Mouse (Mus musculus): ENCODE data around the gene Chat.
A peak's percentile ranks its signal among the peaks of the same experiment; 100 is the strongest.
"Not testable (repeated sequence)": the region's sequence is repeated elsewhere in the genome, so short reads cannot be mapped to it uniquely, and the experiment has no call there.

The Chat gene

DNA sequence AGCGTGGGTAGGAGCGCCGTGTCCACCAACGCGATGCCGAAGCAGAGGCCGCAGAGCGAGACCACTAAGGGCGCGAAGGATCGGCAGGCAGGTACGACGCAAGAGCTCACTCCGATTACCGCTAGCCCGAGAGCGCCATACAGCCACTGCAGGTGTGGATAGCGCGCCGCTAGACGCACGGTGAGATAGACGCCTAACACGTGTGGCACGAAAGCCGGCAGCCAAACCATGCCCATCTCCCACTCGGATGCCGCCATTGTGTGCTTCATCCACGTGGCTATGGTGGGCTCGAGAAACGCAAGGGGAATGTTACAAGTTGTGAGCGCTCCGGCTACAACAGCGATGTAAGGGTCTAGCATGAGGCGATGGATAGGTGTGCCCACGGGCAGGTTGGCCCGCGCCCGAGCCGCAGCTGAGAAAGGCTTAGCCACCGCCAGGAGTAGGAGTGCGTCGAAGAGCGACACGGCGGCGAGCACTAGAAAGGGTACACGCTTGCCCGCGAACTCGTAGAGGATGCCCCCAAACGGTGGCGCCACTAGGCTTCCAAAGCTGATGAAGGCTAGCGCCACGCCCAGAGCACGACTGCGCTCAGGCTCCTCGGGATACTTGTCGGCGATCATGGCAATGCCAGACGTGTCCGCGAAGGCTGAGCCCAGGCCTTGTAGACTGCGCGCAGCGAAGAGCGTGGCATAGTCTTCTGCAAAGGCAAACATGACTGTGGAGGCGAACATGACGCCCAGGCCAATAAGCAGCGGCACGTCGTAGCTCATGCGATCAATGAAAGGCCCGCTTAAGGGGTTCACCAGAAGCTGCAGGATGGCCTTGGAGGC lies 2.4 kb downstream of the Chat start:
- ATAC-seq (ENCODE audit: low TSS enrichment), result no peak

DNA sequence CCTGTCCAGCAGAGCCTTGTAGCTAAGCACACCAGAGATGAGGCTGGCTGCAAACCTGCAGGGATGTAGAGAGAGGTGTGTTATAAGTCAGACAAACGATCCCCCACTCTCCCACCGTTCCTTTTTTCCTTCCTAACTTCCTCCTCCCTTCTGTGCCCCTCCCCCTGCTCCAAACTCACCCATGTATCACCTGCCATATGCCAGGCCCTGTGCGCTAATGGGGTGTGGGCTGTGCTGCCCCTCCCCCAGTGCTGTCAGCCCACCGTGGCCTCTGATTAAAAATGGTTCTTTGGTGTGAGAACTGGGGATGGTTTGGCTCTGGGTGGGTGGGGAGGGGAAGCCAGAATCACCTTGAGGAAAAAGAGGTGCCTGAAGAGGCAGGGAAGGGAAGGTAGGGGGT lies 13.2 kb downstream of the Chat start:
- ATAC-seq (ENCODE audit: low TSS enrichment), result no peak

DNA sequence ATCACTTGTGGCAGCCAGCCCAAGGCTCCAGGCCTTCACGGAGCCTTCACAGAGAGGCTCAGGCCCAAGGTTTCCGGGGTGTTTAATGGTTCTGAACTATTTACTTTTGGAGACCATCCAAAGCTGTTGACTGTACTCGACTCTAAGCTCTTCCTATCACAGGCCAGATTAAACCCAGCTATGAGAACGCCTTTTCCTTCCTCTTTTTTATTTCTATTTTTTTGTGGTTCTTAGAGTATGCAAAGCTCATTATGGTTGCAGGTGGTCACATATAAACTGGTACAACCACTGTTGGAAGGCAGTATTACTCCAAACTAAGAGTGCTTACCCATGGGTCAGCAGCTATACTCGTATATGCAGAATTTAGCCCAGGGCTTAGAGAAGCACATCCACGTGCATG lies 18.8 kb downstream of the Chat start:
- ATAC-seq (ENCODE audit: low TSS enrichment), result no peak

DNA sequence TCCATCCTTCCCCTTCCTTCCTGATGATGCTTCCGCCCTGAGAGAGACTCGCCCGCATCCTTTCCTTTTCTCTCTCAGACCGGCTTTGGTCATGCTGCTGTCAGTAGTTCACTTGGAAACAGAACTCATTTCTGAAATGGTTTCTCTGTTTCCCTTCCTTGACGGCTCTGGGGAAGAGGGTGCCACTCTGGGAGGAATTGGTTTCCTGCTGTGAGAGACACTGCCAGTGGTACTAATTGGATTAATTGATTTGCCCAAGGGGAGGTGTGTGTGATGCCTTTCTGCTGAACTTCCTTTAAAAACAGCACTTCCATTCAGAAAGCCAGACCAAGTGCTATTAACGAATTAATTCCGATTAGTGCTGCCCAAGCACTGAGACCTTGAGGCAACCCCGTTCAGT lies 22.3 kb downstream of the Chat start:
- ATAC-seq (ENCODE audit: low TSS enrichment), result no peak

DNA sequence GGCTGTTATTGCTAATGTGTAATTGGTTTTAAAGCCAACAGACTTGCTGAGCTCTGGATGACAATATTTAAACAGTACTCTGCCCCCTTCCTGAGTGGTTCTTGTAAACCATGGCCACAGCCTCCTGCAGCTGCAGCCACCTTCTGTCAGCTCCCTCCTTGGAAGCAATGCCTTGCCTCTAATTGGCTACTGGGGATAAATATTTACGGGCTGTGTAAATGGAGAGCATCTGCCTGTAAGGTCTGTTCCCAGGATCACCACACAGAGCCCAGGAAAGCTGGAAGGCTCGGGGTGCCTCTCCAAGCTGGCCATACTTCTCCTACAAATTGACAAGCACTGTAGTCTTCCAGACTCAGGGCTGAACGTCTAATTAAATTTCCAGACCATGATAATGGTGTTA lies 26.0 kb downstream of the Chat start:
- no peak for ATAC-seq (ENCODE audit: low TSS enrichment)

DNA sequence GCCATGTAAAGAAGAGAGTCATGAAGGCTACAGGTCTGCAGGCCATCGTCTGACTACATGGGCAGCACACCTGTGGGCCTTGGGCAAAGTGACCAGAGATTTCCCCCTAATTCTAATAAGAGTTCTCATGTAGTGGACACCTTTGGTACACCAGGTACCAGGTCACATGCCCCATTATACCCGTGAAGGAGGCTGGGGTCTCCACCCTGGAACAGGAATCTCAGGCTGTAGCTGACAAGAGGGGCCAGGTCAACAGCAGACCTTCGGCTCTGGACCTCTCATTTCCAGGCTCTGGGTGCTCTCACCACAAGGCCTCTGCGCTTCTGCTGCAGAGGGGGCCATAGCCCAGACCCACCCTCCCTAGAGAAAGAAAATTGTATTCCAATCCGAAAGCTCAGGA lies 26.5 kb downstream of the Chat start:
- no peak for ATAC-seq (ENCODE audit: low TSS enrichment)

DNA sequence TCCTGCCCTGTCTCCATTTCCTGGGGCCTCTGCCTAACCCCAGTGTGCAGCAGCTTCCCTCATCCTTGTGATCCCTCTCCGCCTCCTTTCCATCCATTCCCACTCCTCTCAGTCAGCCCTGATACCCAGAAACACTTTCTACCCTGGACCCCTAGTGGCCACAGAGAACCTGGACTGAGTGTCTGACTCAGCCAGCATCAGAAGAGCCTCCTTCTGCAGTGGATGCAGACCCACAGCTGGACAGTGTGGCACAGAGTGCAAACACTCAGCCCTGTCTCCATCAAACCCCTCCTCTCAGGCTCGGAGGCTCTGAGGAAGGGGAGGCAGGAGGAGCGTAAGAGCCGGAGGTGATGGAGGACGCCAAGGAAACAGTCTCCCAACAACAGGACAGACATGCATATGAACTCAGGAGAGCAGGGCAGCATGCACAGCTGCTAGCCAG lies 28.4 kb downstream of the Chat start:
- no peak for ATAC-seq (ENCODE audit: low TSS enrichment)

DNA sequence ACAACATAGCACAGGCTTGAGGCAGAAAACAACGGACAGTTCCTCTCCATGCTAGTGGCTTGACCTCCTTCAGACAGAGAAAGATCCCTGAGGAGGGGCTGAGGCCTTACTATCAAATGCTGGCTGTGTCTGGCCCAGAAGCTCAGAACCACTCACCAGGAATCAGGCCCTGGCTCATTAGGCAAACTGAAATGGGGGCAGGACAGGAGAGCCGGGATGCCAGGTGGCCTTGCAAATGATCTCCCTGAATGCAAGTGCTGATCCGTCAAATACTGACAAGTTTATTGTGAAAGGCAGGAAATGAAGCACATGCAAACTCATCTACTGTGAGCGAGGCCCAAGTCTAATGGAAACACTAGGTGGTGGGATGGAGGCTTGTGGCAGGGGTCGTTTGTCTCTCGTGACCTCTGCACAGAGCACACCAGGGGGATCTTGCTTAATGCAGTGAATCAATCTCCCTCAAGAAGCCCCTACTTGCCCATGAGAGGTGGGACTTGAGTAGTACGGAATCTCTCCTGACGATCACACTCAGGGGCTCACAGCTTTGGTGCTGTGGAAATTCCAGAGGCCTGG lies 36.7 kb downstream of the Chat start:
- no peak for ATAC-seq (ENCODE audit: low TSS enrichment)

DNA sequence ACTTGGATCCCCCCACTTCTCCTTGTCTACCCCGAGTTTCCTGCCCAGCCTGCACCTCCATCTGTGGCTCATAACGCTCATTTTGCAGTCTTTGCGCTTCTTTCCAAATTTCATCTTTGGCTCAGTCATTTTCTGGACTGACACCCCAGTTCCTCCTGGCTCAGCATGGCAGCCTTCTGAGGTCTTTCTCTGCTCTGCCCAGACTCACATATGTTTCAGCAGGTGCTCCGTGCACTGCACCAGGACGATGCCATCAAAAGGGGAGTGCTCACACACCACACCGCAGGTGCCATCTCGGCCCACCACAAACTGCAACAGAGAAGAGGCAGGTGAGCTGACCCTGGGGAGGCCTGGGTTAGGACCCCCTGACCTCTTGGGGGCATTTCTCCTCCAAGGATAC lies 41.8 kb downstream of the Chat start:
- no peak for ATAC-seq (ENCODE audit: low TSS enrichment)

DNA sequence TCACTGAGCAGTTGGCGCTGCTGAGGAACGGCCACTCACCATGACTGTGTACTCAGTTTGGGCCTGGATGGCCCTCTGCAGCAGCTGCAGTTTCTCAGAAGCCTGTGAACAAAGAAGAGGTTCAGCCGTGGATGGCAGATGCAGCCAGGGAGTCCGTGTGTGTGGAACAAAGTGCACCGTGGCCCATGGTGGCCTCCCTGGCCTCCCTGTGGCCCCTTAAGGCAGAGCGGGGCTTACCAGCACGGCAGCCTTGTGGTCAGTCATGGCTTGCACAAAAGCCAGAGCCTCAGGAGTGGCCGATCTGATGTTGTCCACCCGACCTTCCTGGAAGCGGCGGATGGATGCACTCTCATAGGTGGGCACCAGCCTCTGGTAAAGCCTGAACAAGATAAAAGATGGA lies 47.0 kb downstream of the Chat start:
- no peak for ATAC-seq (ENCODE audit: low TSS enrichment)

DNA sequence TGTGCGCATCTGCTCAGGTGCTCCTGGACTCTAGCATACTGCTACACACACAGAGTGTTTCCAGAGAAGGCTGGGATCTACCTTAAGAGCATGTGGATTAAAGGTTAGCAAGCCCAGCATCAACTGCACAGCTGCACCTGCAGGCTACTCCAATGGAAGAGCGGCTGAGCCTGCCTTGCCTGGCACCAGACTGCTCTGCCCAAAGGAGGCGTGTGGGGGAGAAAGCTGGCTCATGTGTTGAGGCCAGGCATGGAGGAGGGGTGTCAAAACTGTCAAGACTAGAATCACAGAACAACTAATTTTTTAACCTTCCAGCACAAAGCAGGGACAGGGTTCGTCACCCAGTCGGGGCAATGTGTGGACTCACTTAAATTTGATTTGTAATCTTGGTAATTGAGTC lies 53.7 kb downstream of the Chat start:
- ATAC-seq (ENCODE audit: low TSS enrichment), result peak; percentile 88

DNA sequence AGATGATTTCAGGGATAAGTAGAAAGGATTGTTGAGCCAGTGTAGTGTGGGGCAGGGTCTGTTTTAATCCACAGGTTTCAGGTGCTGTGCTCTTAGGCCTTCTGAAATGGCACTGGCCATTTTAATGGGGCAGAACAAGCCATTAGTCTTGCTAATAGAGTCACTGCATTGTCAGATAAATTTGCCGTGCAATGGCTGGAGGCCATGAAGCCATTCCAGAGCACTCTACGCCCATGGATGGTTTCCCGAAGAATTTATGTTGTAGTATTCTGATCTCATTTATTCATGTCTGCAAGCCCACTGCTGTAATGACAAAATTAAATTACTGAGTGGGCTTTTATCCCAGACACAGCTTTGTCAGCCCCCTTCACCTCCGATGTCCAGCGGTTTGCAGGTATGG lies 55.7 kb downstream of the Chat start:
- no peak for ATAC-seq (ENCODE audit: low TSS enrichment)

DNA sequence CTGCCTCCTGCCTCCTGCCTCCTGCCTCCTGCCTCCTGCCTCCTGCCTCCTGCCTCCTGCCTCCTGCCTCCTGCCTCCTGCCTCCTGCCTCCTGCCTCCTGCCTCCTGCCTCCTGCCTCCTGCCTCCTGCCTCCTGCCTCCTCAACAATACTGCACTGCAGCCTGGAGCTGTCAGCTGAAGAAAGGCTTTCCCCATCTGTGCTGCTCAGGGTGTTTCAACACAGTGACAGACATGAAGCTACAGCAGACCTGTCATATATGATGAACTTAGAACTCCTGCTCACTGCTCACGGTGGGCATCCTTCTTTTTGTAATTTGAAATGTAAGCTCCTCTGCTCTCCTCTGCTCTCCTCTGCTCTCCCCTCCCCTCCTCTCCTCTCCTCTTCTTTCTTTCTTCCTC lies 60.4 kb downstream of the Chat start:
- ATAC-seq (ENCODE audit: low TSS enrichment), result not testable (repeated sequence)

DNA sequence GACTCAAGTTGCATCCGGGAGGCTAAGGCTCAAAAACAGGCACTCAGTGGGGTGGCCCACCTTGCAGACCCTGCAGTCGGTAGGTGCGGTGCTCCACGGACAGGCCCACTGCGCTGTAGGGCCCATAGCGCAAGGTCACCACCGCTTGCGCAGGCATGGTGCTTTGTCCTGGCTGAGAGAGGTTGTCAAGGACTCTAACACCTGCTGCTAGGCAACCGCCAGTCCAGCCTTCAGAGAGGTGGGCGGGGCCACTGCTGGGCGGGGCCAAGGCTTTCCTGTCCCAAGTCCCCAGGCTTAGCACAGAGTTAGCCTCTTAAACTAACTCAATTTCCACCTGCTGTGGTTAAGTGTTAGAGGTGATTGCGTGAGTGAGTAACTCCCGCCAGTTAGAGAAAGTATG lies 77.6 kb downstream of the Chat start, which contains the start of gene 1700024G13Rik:
Gene 1700024G13Rik, minus strand, starts transcription at position 196 of the 400 bp plus-strand sequence.
- no peak for ATAC-seq (ENCODE audit: low TSS enrichment)

DNA sequence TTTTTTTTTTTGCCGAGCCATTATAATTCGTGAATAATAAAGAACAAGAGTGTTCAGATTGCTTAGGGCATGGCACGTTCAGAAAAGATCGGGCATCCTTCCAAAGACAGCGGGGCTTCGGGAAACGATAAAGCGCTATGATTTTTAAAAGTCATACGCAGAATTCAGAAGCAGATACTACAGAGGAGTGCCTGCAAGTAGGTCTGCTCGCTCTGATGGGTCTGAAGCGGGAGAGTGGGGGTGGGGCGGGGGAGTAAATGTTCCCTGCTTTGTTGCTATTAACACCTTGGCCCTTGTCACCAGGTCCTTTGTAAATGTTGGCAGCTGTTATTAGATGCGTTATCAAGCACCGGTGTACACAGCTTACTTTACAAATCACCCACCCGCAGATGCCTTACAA lies 84.2 kb downstream of the Chat start:
- ATAC-seq (ENCODE audit: low TSS enrichment), result no peak

DNA sequence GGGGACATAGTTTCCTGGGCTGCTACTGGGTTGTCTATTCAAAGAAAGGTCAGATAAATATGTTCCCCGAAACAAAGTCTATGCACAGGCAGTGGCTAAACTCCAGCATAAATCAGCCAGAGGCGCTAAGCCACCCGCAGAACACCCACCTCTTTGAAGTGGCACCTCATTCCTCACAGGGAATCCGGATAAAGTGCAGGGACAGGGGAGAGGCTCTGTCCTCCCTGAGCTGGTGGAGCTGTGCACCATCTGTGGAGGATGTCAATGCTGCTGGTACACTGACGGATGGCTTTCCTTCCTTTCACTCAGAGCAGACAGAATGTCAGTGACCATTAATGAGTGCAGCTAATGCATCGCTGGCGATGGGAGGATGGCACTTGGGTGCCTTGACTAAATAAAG lies 84.7 kb downstream of the Chat start:
- peak; percentile 50; the same call in 1 of the 2 replicates for ATAC-seq (ENCODE audit: low TSS enrichment)

DNA sequence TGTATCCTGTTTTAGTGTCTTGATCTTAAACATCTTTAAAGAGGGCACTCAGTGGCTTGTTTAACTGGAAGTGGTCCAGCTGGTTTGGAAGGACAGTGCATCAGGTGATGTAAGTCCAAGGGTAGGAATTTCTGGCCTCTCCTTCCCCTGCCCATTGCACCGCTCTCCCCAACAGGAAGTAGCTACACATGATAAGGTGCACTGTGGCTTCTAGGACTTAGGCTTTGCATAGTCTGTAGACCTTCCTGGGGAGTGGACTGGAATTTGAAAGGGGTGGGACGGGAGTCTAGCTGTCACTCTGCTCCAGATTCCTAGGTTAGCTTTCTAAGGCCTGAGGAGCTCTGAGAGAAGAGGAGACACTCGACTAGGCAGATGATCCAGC lies 85.7 kb downstream of the Chat start:
- ATAC-seq (ENCODE audit: low TSS enrichment), result no peak

DNA sequence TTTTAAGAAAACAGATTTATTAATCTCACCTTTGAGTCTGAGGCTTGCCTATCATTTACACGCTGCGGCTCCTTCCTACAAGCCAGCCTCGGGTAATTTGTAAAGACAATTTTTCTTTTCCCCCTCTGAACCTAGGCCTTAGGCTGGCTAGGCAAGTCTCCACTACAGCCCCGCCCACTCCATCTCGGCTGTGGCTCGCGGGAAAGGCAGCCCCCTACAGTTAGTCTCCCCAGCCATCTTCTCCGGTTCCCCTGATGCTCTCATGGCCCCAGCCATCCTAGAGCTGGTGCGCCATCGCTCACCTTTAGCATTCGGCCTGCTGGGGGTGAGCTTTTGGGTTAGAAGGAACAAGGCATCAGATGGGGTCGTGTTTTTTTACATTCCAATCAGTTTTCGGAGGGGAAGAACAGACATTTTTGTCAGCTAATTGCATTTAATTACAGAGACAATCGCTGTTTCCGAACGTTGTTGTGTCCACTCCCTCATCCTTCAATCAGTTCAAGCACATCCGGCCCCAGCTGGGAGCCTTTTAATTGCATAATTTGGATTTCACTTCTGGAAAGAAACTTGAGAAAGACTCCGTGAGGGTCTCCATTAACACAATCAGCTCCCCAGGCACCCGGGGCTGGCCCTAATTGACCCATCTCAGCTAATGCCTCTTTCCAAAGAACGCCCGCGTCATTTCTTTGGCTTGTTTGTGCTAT lies 86.2 kb downstream of the Chat start:
- ATAC-seq (ENCODE audit: low TSS enrichment), result no peak

DNA sequence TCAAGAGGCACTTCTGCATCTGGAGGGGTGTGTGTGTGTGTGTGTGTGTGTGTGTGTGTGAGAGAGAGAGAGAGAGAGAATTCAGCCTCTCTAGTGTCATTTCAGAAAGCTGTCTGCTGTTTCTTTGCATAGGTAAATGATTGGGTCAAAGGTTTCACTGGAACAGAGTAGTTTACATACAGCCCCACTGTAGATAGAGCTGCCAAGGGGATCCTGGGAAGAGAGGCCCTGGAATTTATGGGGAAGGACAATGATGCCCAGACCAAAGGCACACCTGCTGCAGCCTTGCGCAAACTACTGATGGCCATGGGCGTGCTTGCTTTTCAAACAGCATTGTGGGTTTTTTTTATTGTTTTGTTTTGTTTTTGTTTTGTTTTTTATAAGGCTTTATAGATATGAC lies 93.3 kb downstream of the Chat start:
- ATAC-seq (ENCODE audit: low TSS enrichment), result no peak

DNA sequence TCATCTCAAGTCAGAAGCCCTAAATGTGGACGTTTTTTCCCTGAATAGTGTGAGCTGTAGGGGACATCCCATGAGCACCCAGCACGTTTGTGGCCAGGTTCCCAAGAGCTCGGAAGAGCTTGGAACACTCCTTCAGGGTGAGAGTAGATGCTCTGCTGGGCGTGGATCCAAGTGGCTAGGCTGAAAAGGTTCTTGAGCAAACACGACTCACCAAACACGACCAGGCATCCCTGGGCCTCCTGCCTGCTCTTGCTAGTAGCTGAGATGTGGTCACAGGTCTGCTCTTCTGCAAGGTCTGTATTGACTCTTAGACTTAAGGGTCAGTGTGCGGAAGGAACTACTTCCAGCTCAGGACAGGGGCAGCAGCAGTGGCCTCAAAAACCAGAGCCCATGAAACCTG lies 96.0 kb downstream of the Chat start:
- ATAC-seq (ENCODE audit: low TSS enrichment), result no peak

DNA sequence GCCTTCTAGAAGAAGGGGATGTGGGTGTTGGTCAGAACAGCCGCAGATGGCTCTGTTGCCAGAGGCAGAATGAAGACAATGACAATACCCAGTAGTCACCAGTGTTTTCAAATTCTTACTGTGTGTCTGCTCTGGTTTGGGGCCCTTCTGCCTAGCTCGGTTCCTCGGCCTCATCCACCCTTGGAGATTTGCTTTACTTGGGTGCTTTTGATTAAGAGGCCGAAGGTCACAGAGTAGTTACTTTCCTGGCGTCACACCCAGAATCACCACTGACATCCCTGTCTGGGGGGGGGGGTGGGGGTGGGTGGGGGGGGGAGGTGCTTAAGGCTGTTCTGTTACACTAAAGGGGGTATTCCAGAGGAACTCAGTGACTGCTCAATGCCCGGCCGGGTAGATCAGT lies 101.4 kb downstream of the Chat start:
- ATAC-seq (ENCODE audit: low TSS enrichment), result no peak

Measured in frontal cortex, adult (tissue).